Mouse (Mus musculus): ENCODE results near the gene Cryl1.

The Cryl1 gene

DNA sequence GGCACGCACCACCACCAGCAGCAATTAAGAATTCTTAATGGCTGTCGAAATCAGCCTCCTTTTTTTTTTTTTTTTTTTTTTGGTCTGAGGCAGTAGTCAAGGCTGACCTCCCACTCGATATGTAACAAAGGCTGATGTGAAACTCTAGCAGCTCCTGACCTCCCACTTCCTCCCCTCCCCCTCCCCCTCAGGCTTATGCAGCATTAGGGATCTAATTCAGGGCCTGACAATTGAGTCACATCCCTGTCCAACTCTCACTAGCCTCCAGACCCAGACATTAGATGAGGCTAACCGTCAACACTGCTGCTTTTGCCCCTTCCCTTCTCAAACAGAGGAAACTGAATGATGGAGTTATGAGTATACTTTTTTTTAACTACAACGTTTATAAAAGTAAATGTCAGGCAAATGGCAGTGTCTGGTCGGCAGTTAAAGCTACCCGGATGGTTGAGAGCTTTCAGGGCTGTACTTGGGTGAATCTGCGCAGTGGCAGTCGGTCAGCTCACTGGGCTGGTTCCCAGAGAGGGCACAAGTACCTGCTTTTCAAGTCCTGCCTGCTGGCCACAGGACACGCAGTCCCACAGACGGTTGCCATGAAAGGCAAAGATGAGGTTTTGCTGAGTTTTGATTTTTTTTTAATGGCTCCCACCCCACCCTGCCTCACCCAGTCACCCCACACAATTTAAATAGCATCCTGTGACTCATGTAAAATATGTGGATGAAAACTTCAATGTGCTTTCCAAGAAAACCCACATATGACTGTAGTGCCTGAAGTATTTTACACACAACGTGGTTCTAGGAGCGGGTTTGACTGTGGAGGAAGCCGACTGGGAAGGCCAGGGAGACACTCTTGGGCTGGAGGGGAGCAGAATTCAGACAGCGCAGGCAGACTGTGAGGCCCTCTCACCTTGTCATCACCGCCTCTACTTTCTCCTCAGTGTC lies 81.4 kb downstream of the Cryl1 start:
- DNase-seq = no peak

DNA sequence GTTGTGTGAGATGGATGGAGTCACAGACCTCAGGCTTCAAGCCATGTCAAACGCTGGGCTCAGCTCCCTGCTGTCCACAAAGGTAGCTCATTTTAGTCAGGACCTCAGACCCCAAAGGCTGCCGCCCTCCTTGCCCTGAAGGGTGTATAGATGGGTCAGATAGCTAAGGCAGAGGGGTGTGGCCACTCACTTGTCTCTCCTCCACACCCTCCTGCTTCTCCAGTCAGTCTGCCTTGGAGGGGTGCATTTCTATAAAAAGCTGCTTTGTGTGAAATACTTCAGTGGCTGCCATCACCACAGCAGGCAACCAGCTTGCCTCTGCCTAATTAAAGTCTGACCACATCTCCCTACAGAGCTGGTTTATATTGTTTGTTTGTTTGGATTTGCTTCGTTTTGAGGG lies 82.4 kb downstream of the Cryl1 start:
- no peak for DNase-seq

DNA sequence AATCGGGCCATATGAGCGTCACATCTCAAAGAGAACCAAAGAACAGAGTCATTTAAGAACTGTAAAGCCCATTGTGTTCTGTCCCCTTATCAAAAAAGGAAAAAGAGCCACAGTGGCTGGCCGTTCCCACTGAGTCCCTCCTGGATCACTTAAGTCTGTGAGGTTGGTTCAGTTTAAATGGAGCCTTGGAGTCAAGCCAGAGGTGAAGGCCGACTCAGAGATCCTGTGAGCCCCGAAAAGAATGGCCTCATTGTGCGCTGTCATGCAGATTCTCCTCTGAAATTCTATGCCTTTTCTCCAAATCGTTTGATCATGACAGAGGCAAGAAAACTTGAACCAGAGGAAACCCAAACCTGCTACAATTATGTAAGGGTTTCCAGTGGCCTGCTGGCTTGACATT lies 82.8 kb downstream of the Cryl1 start:
- no peak for DNase-seq

DNA sequence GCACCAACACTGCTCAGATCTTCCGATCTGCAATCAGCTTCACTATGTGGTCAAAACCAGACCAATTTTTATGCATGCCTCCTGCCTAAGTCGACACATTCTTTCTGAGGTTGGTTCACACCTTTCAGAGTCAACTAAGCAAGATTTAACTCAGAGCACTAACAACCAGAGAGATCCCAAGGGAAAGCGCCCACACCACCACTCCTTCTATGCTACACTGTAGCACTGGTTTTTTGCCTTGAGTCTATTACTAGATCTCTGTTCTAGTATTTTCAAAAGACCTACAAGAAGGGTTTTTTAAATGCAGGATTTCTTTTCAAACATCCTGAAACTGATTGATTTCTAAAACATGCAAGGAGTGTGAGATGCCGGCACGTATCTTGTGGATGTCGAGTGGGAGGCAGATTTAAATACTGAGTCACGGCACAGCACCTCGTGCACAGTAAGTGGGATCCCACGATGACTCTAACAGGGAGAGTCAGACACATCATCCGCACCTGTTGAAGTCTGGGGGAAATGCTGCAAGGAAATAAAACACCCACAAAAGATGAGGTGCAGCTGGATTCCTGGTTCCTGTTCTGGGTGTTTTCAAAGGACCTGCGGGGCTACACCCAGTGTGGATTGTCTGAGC lies 96.6 kb downstream of the Cryl1 start:
- no peak for DNase-seq

DNA sequence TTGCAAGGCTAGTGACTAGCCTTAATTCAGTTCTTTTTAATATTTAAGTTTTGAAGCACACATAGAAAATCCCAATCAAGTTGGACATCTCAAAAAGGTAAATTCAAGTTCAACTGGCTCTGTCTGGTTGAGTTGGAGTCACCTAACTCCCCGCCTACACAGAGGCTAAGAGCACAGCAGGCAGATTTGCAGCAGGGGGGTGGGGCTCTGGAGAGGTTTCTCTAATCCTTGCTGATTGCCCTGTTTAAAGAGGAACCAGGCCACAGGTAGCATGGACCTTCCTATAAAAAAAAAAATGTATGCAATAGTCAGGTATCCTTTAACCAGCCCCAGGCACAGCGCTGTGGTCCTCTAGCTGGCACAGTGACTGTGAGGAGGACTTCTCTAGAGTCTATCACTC lies 97.8 kb downstream of the Cryl1 start:
- DNase-seq = no peak

DNA sequence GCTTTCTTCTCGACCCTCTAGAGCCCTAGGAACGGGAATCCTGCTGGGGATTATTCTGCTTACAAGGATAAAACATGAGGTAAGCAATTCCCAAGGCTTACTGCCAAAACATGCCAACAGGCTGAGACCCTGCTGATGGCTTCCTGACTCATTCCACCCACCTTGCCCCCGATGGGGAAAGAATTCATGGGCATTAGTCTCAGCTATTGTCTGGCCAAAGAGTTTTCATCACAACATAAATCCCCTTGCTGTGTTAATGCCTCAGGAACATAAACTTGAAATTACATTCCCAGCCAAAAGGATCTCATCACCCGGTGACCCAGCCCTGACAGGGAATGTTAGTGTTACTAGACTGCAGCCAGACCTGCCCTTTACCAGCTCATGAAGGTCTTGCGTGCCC lies 100.7 kb downstream of the Cryl1 start:
- DNase-seq = no peak

DNA sequence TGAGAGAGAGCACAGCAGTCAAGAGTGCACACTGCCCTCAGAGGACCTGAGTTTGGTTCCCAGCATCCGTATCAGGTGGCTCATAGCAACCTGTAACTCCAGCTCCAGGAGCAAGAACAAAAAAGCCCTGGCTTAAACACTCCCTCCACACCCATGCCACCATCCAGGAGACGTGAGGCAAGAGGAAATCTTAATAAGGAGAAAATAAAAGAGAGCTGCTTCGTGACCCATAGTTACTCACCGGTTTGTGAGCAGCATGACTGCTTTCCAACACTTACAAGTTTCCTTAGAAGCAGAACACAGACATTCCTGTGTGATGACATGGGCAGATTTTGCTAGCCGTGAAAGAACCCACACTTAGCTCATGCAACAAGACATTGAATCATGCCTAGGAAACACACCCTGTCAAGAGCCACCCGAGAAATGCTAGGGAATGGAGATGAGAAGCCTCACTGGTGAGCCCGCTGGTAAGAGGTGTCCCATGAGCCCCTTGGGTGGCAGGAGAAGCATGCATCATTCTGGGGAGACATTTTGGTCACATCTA lies 106.9 kb downstream of the Cryl1 start:
- DNase-seq = no peak

DNA sequence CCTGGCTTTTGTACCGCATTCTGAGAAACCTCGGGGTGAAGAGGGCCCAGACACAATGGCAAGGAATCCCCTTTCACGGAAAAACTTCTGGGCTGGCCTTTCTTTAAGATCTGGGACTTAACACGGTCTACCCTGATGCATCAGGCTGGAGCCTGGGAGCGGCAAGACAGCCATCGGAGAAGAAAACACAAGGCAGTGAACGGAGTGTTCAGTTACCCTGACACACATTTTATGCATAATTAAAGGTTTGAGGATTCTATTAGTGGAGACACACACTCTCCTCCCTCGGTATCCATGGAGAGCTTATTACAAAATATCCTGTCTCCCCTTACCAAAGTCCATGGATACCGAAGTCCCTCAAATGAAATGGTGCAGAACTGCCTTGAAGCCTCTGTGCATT lies 109.2 kb downstream of the Cryl1 start:
- no peak for DNase-seq

DNA sequence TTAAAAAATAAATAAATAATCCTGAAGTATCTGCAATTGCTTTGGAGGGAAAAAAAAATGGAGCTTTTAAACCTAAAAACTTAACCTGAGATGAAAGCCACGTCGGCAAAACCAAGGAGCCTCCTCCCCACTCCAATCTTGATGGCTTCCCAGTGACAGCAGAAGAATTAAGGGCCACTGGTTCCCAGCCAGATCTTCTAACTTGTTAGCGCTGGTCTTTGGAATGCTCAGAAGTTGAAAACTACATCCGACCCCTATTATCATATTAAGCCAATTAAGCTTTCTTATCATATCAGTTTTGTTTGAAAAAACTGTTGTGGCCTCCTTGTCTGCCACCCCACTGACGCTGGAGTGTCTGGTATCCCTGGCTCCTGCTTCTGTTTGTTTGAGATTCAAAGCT lies 114.5 kb downstream of the Cryl1 start:
- no peak for DNase-seq

DNA sequence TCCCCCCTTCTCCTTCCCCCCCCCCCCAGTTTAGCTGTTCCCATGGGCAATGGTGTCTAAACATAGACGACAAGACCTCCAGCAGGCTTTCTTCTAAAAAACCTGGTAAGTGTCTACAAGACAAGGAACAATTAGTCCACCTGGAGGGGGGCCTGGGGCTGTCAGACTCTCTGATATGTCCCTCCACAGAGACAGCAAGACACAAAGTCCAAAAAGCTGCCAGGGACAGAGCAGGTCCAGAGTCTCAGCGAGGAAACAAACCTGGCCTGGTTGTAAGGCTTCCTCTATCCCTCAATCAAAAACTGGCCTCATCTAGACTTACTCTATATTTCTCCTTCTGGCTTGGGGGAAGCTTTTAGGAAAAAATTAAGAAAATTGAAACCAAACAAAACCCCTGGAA lies 115.7 kb downstream of the Cryl1 start:
- DNase-seq = no peak

DNA sequence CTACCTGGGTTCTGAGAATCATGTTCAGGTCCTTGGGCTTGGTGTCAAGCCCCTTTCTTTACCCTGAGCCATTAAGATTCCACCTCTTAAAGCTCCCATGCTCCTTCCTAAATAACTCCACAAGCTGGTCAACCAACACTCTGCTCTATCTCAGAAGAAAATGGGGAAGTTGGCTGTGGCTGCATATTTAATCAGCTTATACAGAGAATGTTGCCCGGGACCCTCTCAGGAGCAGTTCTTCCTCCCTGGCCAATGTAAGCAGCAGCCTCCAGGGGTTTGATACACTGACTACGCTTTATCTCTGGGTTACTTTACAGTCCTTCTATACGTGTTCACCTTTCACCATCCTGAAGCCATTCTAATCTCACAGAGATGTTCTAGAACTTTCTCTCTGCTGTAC lies 117.5 kb downstream of the Cryl1 start:
- no peak for DNase-seq

DNA sequence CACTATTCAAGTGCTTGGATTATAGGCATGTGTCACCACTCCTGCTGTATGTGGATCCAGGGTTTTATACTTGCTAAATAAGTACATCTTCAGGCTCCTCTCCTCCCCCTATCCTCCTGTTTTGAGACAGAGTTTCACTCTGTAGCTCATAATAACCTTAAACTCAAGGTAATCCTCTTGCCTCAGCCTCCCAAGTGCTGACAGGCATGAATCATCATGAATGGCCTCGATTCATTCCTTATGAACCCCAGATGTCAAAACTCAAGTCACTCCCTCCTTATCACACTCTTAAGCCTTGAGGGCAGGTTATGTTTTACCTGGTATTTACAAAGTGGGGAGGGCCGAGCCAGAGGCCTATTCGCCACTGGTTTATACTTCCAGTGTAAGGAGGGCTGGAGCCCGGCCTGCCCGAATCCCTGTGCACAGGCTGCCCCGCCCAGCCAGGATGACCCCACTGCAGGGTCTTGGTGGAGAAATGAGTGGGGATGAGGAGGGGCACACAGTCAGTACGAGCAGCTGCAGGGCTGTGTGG lies 121.8 kb downstream of the Cryl1 start:
- no peak for DNase-seq

DNA sequence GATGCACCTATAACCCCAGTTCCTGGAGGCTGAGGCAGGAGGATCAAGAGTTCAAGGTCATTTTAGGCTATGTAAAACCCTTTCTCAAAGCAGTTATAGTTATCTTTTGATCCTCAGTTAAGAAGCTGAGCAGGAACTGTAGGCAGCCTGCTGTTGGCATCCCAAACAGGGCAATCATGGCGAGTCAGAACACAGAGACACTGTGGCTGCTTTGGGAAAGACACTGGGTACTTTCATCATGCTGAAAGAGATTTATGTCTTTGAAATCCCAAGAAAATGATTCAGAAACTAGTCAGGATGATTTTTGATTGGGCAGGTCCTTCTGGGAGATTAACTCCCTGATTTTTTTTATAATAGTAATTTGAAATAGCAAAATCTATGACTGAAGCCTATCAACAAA lies 126.0 kb downstream of the Cryl1 start:
- no peak for DNase-seq

DNA sequence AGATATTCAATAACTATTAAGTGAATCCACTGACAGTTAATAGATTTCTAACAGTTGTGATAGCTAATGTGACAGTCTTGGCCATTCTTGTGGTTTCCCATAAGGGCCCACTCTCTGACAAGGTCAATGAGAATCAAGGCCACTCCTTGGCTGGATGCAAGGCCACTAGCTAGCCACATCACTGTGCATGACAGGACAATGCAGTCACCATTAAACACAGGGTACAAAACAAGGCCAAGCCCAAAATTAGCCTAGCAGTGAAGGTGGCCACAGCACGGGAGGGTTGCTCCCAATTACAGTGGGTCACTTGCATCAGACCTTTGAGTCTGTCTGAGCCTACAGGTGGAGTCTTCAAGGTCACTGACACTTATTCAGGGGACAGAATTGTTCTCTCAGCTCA lies 126.5 kb downstream of the Cryl1 start:
- no peak for DNase-seq

DNA sequence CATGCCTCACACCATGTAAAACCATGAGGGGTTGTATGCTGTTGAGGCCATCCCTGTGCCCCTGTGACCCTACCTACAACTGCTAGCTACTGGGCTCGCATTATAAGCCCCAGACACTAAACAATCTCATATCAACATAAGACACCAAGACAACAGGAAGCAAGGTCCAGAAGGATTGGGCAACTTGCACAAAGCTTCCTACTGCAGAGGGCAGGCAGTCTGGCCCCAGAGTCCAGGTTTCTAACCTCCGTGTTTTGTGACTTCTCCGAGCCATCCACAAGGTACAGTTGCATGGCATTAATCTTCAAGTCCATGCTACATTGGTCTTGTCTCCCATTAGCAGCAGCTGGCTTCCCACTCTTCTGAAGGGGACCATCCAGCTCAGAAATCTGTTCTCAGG lies 129.4 kb downstream of the Cryl1 start:
- DNase-seq = no peak

DNA sequence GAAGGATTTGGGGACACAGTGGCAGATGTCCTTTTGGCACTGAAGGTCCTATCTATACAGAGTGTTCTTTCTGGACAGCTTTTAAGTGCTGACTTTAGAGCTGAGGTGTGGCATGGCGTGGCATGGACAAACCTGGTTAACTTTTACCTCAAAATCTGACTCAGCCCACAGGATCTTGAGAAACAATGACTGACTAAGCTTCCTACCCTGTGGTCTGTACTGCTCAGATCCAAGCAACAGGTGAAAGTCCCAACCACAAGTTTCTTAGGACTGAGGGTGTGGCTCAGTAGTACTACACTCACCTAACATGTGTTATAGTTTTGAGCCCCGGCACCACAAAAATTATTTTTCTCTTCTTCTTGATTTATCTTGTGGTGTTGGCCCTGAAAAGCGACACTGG lies 130.0 kb downstream of the Cryl1 start:
- no peak for DNase-seq

DNA sequence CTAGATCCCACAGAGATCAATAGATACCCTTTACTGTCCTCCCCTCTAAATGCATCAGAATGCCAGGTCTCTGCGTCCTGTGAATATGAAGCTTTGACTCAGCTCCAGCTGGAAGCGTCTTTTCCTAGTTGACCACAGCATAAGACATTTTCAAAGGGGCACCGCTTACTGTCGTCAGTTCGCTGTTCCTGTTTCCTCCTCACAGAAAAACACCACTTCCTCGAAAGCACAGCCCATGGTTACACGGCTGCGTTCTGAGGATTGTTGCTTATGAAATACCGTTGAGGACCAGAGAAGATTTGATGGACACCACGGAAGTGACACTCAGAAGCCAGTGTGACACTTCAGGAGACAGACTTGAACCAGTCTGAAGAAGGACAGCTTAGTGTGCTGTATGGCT lies 134.4 kb downstream of the Cryl1 start:
- no peak for DNase-seq

DNA sequence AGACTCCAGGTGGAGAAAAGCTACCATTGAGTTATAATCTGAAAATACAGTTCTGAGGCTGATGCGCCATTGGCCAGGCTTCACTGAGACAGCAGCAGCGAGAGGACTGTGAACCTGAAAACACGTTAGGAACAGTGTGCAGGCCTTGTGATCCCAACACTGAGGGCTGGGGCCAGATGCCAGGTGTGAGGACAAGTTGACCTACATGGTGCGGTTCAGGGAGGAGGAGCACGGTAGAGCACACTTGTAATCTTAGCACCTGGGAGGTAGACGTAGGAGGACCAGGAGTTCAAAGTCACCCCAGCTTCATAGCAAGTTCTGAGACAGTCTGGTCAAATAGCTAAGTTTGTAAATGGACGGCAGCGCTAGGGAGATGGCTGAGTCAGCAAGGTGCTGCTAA lies 139.0 kb downstream of the Cryl1 start:
- no peak for DNase-seq

DNA sequence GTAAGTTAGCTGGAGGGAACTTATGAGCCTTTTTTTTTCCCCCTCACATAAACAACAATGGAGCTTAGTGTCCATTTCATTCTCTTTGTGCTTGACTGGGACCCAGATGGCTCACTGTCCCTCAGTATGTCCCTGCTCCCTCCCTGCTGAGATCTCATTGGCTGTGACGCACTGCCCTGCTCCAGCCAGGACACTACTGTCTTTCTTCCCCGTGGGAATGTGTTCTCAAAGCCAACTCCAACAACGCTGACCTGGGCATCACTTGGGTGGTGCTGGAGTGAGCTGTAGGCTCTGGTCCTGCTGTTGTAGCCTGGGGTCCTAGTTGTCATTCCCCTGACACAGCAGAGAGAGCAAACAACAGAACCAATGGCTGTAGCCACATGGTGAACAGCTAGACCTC lies 149.7 kb downstream of the Cryl1 start:
- DNase-seq = no peak

DNA sequence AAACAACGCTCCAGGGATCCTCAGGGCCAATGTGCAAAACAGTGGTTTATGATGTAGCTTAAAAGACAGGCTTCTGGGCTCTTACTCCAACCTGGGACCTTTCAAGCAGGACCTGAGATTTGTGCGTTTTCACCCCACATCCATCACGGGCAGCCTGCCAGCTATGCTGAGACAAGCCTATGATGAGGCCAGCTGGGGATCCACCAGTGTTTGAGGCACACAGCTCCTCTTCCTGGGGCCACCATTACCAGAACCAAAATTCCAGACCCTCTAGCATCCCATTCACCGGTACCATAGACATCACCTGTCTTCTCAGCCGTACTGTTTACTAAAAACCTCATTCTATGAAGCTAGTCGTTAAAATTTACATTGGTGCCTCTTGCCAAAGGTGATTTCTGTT lies 151.8 kb downstream of the Cryl1 start:
- no peak for DNase-seq

DNA sequence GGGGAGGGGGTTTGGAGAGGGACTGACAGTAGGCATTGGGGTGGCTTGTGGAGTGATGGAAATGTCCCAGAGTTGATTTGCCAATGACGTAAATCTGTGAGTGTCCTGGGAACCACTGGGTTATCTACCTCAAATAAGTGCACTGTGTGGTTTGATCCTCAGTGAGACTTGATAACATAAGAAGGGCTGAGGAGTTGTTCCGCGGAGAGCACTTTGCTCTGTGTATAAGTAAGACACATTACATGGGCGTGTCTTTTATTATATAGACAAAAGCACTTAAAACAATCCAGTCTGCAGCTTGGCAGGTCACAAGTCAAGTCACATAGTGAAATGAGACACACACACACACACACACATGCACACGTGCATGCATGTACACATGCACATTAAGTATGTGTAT lies 155.4 kb downstream of the Cryl1 start:
- DNase-seq = no peak

DNA sequence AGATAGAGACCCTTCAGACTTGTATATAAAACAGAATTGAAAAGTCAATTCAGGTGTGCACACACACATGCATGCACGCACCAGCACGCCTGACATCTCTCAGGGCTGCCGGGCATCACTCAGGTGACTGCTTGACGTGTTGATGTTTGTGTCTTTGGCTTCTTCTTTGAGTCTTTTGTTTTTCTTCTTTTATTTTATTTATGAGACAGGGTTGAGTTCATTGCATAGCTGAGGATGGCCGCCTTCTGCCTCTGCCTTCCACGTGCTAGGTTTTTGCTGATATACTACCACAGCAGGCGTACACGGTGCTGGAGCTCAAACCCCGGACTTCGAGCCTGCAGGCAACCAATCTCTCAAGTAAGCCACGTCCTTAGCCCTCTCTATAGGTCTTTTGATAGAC lies 163.1 kb downstream of the Cryl1 start:
- no peak for DNase-seq

DNA sequence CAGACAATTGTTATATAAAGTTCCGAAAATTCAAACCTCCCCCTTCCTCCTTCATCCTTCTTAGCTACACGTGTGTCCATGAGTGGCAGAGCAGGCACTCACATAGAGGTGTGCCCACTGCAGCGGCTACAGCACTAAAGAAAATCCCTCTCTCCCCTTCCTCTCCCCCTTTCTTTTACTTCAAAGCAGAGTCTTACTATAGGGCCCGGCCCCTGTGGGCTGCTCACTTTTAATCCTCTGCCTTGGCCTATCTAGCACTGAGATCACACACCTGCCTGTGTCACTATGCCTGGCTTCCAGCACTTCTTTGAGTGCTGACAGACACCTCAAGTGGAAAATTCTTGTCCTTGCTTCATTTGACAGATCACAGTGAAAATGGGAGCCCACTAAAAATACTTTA lies 163.6 kb downstream of the Cryl1 start:
- DNase-seq = no peak

Measured in spleen, adult 18-20 months (tissue).